Mouse (Mus musculus): Measurements from ENCODE around the gene Mrps23. TPM values are rescaled to one million over a fixed set of nuclear protein-coding genes. Genes with fewer than 3 reads are reported as not detected.
A peak's percentile ranks its signal among the peaks of the same experiment; 100 is the strongest.

Mrps23 gene
- polyA plus RNA-seq, 2 experiments, result 60.2 to 63.5 TPM

DNA sequence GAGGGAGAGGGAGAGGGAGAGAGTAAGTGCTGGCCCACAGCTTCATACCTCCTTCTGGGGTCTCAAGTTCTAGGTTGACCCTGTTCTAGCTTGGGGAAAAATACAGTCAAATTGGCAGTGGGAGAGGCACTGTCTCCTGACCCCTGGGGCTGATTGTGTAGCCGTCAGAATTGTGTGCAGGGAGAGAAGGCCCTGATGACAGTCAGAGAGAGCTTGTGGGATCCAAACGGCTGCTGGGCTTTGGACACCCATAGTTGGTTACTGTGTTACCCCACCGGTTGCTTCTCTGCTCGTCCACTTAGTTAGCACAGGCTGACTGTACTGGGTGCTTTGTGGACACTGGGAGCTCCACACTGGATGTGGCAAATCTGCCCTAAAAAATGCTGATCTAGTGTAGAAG, 41.4 kb upstream of the Mrps23 start:
- TF ChIP-seq POLR2A (IDR thresholded peaks at IDR 0.05; ENCODE audit: borderline replicate concordance, extremely low read depth, insufficient read depth, insufficient read length), result no peak
- WGBS, result 68% methylated on average over 4 of the region's 4 CpGs

DNA sequence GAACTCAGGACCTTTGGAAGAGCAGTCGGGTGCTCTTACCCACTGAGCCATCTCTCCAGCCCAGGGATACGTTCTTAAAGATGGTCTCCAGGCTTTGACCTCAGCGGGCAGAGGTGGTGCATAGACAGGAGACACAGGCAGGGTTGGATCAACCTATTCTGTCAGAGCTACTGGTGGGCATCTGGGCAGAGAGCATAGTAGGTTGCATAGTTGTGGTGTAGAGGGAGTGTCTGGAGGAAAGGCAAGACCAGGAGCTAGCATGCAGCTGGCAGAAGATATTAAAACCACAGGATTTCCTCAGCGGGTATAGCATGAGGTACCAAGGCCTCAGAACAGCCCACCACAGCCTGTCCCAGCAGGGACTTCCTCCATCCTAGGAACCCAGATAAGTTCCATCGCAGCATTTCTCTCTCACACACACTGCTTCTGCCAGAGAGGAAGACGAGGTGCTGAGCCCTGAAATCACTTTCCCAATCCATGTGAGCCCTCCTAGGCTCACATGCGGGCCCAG, 39.9 kb upstream of the Mrps23 start:
- no peak overlapping the region for H3K4me2 ChIP-seq (replicated peaks; ENCODE audit: low read depth, low read length, severe bottlenecking)

More for the DNA sequence above, 41.4 kb upstream of the Mrps23 start:
- no peak overlapping the region for H3K9ac ChIP-seq (ENCODE audit: low read depth, low read length, severe bottlenecking)
- H3K9me3 ChIP-seq (ENCODE audit: control insufficient read depth, low read length), result no peaks in the 10 kb centered on the region
- H3K4me2 ChIP-seq (replicated peaks; ENCODE audit: low read depth, low read length, severe bottlenecking), result no peak overlapping the region
- no peak overlapping the region for H3K4me3 ChIP-seq (replicated peaks; ENCODE audit: low read length)
- H3K4me1 ChIP-seq (ENCODE audit: control insufficient read depth, insufficient read depth, low read length), result peaks cover 58% of the 10 kb centered on the region
- no peak overlapping the region for H3K27ac ChIP-seq (replicated peaks; ENCODE audit: low read depth, low read length)
- DNase-seq (ENCODE audit: low spot score) (no peak), ATAC-seq (ENCODE audit: low FRiP score, low read depth) (no peak)
- no peaks in the 10 kb centered on the region for H3K27me3 ChIP-seq (ENCODE audit: control insufficient read depth, insufficient read depth, low read length)
- H3K36me3 ChIP-seq (ENCODE audit: control insufficient read depth, insufficient read depth, low read length), result no peaks in the 10 kb centered on the region

DNA sequence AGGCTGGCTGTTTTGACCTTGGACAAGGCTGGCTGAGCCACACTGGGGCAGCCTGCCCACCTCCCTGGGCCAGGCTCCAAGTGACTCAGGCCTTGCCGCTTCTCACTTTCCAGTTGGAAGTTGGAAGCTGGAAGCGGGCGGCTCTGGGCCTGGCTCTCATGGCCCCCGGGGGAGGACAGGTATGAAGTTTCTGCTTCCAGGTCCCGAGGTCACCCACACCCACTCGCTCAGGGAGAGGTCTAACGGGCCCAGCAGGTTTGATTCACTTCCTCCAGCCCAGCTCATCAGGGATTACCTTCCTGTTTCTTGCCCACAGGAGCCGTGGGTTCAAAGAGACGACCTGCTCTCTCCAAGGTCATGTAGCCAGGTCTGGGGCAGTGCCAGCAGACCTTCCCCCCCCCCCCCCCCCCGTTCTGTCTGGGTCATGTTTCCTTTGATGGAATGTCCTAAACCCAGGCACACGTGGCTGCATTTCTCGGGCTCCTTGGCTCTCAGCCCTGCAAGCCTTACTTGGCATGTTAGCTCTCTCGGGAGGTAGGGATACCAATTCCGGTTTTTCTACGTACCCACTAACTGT, 39.3 kb upstream of the Mrps23 start:
- Histone ChIP-seq H3K9me3 (ENCODE audit: control insufficient read depth, low read length) (no peaks in the 10 kb centered on the region), H3K4me2 (replicated peaks; ENCODE audit: low read depth, low read length, severe bottlenecking) (no peak overlapping the region), H3K9ac (ENCODE audit: low read depth, low read length, severe bottlenecking) (no peak overlapping the region), H3K4me1 (ENCODE audit: control insufficient read depth, insufficient read depth, low read length) (peaks cover 43% of the 10 kb centered on the region), H3K4me3 (replicated peaks; ENCODE audit: low read length) (no peak overlapping the region), H3K27me3 (ENCODE audit: control insufficient read depth, insufficient read depth, low read length) (no peaks in the 10 kb centered on the region), H3K36me3 (ENCODE audit: control insufficient read depth, insufficient read depth, low read length) (peaks cover 5% of the 10 kb centered on the region; the same call in 1 of the 2 replicates), H3K27ac (replicated peaks; ENCODE audit: low read depth, low read length) (peak overlapping the region; percentile 63)
- peak; percentile 9; the same call in 1 of the 2 replicates for ATAC-seq (ENCODE audit: low FRiP score, low read depth)
- TF ChIP-seq POLR2A (IDR thresholded peaks at IDR 0.05; ENCODE audit: borderline replicate concordance, extremely low read depth, insufficient read depth, insufficient read length), result no peak
- peak; percentile 31 for DNase-seq (ENCODE audit: low spot score)
- WGBS, result 13% methylated on average over 13 of the region's 15 CpGs

More for the DNA sequence above, 39.9 kb upstream of the Mrps23 start:
- DNase-seq (ENCODE audit: low spot score) (no peak), ATAC-seq (ENCODE audit: low FRiP score, low read depth) (no peak)
- H3K4me1 ChIP-seq (ENCODE audit: control insufficient read depth, insufficient read depth, low read length), result peaks cover 48% of the 10 kb centered on the region
- no peak overlapping the region for H3K9ac ChIP-seq (ENCODE audit: low read depth, low read length, severe bottlenecking)
- no peaks in the 10 kb centered on the region for H3K27me3 ChIP-seq (ENCODE audit: control insufficient read depth, insufficient read depth, low read length)
- no peak for TF ChIP-seq POLR2A (IDR thresholded peaks at IDR 0.05; ENCODE audit: borderline replicate concordance, extremely low read depth, insufficient read depth, insufficient read length)
- H3K27ac ChIP-seq (replicated peaks; ENCODE audit: low read depth, low read length), result peak overlapping the region; percentile 63
- WGBS, result 68% methylated on average over 7 of the region's 7 CpGs
- no peaks in the 10 kb centered on the region for H3K9me3 ChIP-seq (ENCODE audit: control insufficient read depth, low read length)
- H3K36me3 ChIP-seq (ENCODE audit: control insufficient read depth, insufficient read depth, low read length), result no peaks in the 10 kb centered on the region
- H3K4me3 ChIP-seq (replicated peaks; ENCODE audit: low read length), result no peak overlapping the region

DNA sequence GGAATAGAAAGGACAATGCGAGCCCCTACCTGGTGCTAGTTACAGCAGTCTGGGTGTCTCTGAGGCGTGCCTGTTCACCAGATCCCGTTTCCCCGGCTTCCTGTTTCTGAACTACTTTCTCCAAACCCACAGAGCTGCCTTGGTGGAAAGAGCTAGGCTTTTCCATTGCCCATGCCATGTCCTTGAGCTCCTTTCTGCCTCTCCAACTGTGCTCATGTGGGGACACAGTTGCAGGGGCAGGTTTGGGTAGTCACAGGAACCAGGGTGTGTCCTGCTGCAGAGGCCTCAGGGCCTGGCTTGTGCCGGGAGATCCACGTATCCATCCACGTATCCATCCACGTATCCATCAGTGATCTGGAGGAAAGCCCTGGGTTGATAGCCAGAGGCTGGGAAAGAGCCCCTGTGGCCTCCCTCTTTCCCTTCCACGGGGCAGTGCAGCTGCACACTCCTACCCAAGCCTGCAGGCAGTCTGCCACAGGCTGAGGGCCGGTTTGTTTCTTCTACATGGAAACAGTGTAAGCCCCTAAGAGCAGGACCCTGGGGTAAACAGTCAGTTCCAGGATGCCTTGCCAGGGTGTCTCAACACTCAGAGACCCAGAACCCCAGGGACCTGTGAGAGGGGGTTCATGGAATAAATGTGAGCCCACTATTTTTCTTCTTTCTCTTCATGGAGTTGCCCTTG, 38.4 kb upstream of the Mrps23 start:
- Histone ChIP-seq H3K4me3 (replicated peaks; ENCODE audit: low read length) (no peak overlapping the region), H3K4me1 (ENCODE audit: control insufficient read depth, insufficient read depth, low read length) (peaks cover 34% of the 10 kb centered on the region), H3K4me2 (replicated peaks; ENCODE audit: low read depth, low read length, severe bottlenecking) (no peak overlapping the region), H3K9me3 (ENCODE audit: control insufficient read depth, low read length) (no peaks in the 10 kb centered on the region), H3K27ac (replicated peaks; ENCODE audit: low read depth, low read length) (peak overlapping the region; percentile 63), H3K9ac (ENCODE audit: low read depth, low read length, severe bottlenecking) (no peak overlapping the region), H3K27me3 (ENCODE audit: control insufficient read depth, insufficient read depth, low read length) (no peaks in the 10 kb centered on the region), H3K36me3 (ENCODE audit: control insufficient read depth, insufficient read depth, low read length) (peaks cover 6% of the 10 kb centered on the region; the same call in 1 of the 2 replicates)
- TF ChIP-seq POLR2A (IDR thresholded peaks at IDR 0.05; ENCODE audit: borderline replicate concordance, extremely low read depth, insufficient read depth, insufficient read length), result no peak
- DNase-seq (ENCODE audit: low spot score), result no peak
- no peak for ATAC-seq (ENCODE audit: low FRiP score, low read depth)
- WGBS, result 46% methylated on average over 10 of the region's 10 CpGs

DNA sequence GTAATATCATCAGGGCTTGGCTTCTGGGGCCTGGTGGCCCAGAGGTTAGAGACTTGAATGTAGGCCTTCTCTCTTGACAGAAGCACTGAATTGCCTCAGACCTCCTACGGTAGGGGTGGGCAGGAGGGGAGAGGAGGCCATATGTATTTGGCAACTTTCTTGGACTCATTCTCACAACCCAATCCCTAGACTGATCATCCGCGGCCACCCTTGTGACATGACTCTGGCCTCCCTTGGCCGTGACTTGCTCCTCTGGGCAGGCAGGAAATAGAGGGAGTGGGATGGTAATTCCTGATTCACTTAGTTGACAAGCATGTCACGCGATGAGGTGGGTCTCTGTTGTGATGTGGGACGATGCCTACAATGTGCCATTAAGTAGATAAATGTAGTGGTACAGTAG, 37.7 kb upstream of the Mrps23 start:
- DNase-seq (ENCODE audit: low spot score) (no peak), ATAC-seq (ENCODE audit: low FRiP score, low read depth) (no peak)
- Histone ChIP-seq H3K27me3 (ENCODE audit: control insufficient read depth, insufficient read depth, low read length) (no peaks in the 10 kb centered on the region), H3K4me2 (replicated peaks; ENCODE audit: low read depth, low read length, severe bottlenecking) (no peak overlapping the region), H3K9me3 (ENCODE audit: control insufficient read depth, low read length) (no peaks in the 10 kb centered on the region), H3K36me3 (ENCODE audit: control insufficient read depth, insufficient read depth, low read length) (peaks cover 6% of the 10 kb centered on the region; the same call in 1 of the 2 replicates), H3K27ac (replicated peaks; ENCODE audit: low read depth, low read length) (peak overlapping the region; percentile 63), H3K9ac (ENCODE audit: low read depth, low read length, severe bottlenecking) (no peak overlapping the region), H3K4me3 (replicated peaks; ENCODE audit: low read length) (no peak overlapping the region), H3K4me1 (ENCODE audit: control insufficient read depth, insufficient read depth, low read length) (peaks cover 31% of the 10 kb centered on the region)
- no peak for TF ChIP-seq POLR2A (IDR thresholded peaks at IDR 0.05; ENCODE audit: borderline replicate concordance, extremely low read depth, insufficient read depth, insufficient read length)
- WGBS, result 94% methylated on average over 7 of the region's 7 CpGs

All from limb, embryonic 14.5 days (tissue).